Mouse (Mus musculus): ENCODE data around the gene Ldb1.

DNA sequence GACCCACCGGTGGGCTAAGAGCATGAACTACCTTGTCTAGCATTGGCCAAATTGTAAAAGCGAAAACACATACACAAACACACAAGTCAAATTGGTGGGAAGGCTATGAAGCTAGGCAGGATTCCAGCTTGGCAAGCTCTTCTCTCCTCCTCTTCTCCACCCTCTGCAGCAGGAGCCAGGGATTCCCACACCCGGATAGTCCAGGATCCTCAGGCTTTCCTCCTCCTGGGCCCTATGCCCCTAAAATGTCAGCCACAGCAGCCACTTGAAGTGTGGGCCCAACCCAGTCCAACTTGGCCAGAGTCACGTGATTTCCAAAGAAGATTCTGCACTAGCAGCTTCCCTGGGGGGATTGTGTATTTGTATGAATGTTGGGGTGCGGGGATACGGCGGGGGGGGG, 1.6 kb downstream of the Ldb1 start:
- TF ChIP-seq POLR2A (IDR thresholded peaks at IDR 0.05; ENCODE audit: low read depth, low read length) (no peak), CTCF (IDR thresholded peaks at IDR 0.05; ENCODE audit: extremely low read depth, insufficient read length, insufficient replicate concordance, low read depth, low read length) (no peak)

All from small intestine, adult 2 months (tissue).